Mouse (Mus musculus) embryonic fibroblast, embryonic 13.5 days (primary cell): ENCODE data around the gene Glmp.
"Not testable (repeated sequence)": the region's sequence is repeated elsewhere in the genome, so short reads cannot be mapped to it uniquely, and the experiment has no call there.

Experiments used
- CTCF ChIP-seq: IDR thresholded peaks from 2 replicates; pipeline ENCODE4 v1.5.1; 2011; ENCODE audit warnings: mild to moderate bottlenecking, control low read depth, low read length, moderate library complexity, borderline replicate concordance; ENCODE audit not compliant: insufficient read depth
- POLR2A ChIP-seq: IDR thresholded peaks from 2 replicates; pipeline ENCODE4 v1.6.1; 2011; ENCODE audit warnings: low read depth, mild to moderate bottlenecking, control low read depth, low read length, moderate library complexity

- not testable (repeated sequence) for TF ChIP-seq CTCF, POLR2A
Measured at GRCm38 (mm10) chr3:88367517-88367916, 42.7 kb downstream of the Glmp start.
